Mouse (Mus musculus) hindbrain, embryonic 11.5 days (tissue): Measurements from ENCODE around the gene Oat. TPM values are rescaled to one million over a fixed set of nuclear protein-coding genes. Genes with fewer than 3 reads are reported as not detected.

Experiments
- ATAC-seq: fragments of 200-750 bp; cut with Nextera tagmentation; 2 replicates; pipeline ENCODE4 v1.8.0; 2017; ENCODE audit warnings: mild to moderate bottlenecking, moderate TSS enrichment, moderate library complexity; ENCODE audit not compliant: low FRiP score
- DNase-seq: peaks from one replicate; pipeline ENCODE4 v3.0.0-alpha.2; 2015; ENCODE audit warnings: low spot score
- H3K27ac ChIP-seq: fragments of 300-500 bp; sonication (generic); 2 replicates; pipeline ENCODE4 v1.5.1; 2014; ENCODE audit warnings: mild to moderate bottlenecking, low read depth, low read length
- H3K27me3 ChIP-seq: fragments of 300-500 bp; sonication (generic); 2 replicates; pipeline ENCODE4 v1.6.1; 2014; ENCODE audit warnings: mild to moderate bottlenecking, low read length, moderate library complexity, mixed read lengths; ENCODE audit not compliant: control insufficient read depth, insufficient read depth
- H3K36me3 ChIP-seq: fragments of 300-500 bp; sonication (generic); 2 replicates; pipeline ENCODE4 v1.6.1; 2014; ENCODE audit warnings: mild to moderate bottlenecking, low read length, moderate library complexity, mixed read lengths; ENCODE audit not compliant: control insufficient read depth, insufficient read depth
- H3K4me1 ChIP-seq: fragments of 300-500 bp; sonication (generic); replicated peaks from 2 replicates; pipeline ENCODE4 v1.6.1; 2014; ENCODE audit warnings: low read length, mixed read lengths; ENCODE audit not compliant: control insufficient read depth, insufficient read depth
- H3K4me2 ChIP-seq: fragments of 300-500 bp; sonication (generic); replicated peaks from 2 replicates; pipeline ENCODE4 v1.6.1; 2014; ENCODE audit warnings: mild to moderate bottlenecking, low read depth, low read length
- H3K4me3 ChIP-seq: fragments of 300-500 bp; sonication (generic); 2 replicates; pipeline ENCODE4 v1.5.1; 2014; ENCODE audit warnings: low read depth, low read length
- H3K9ac ChIP-seq: fragments of 300-500 bp; sonication (generic); 2 replicates; pipeline ENCODE4 v1.6.1; 2014; ENCODE audit warnings: low read depth, low read length
- H3K9me3 ChIP-seq: fragments of 300-500 bp; sonication (generic); 2 replicates; pipeline ENCODE4 v1.6.1; 2016; ENCODE audit warnings: low read length; ENCODE audit not compliant: control insufficient read depth
- WGBS: fragments of 180-500 bp; shearing (Covaris S2); extraction: QIAGEN DNeasy Blood & Tissue Kit; methylation state at CpG from one replicate; pipeline ENCODE4 v1.1.7; 2014; 5-methylcytosine and 5-hydroxymethylcytosine counted together
- polyA plus RNA-seq: library from polyadenylated mRNA; unstranded; fragments of >200 nt; fragmentation: Nextera tagmentation; extraction: Ambion mirVana; gene quantifications from 2 replicates; pipeline ENCODE4 v1.2.1, GENCODE M21; 2014

Gene Oat
- polyA plus RNA-seq, 1 experiment from 2014 or later, result 138 TPM

- DNase-seq (peak; percentile 68), ATAC-seq (peak; percentile 22; the same call in 1 of the 2 replicates)
- peaks cover 13% of the 10 kb centered on the region for H3K4me1 ChIP-seq
- H3K9me3 ChIP-seq, result no peaks in the 10 kb centered on the region
- peak overlapping the region; percentile 40 for H3K4me3 ChIP-seq
- peaks cover 58% of the 10 kb centered on the region for H3K27me3 ChIP-seq
- H3K4me2 ChIP-seq, result peak overlapping the region; percentile 83
- WGBS, result under 1% methylated on average over 60 of the region's 60 CpGs
- H3K36me3 ChIP-seq, result no peaks in the 10 kb centered on the region
- peak overlapping the region; percentile 17 for H3K9ac ChIP-seq
- no peak overlapping the region for H3K27ac ChIP-seq
These were observed 21.2 kb upstream of the Oat start for GRCm38 (mm10) chr7:132597251-132598041.

GRCm38 (mm10) chr7:132596557-132597250, 20.5 kb upstream of the Oat start:
- ATAC-seq (0 out of 2 replicates have a peak, but pooled peaks have one; percentile 13), DNase-seq (no peak)
- Histone ChIP-seq H3K9me3 (no peaks in the 10 kb centered on the region), H3K27me3 (peaks cover 55% of the 10 kb centered on the region), H3K4me2 (peak overlapping the region; percentile 83), H3K4me1 (peaks cover 13% of the 10 kb centered on the region), H3K36me3 (no peaks in the 10 kb centered on the region), H3K27ac (no peak overlapping the region), H3K9ac (peak overlapping the region; percentile 17), H3K4me3 (peak overlapping the region; percentile 40)
- 10% methylated on average over 25 of the region's 26 CpGs for WGBS

- WGBS, result 87% methylated on average over 3 of the region's 3 CpGs
- Histone ChIP-seq H3K4me1 (peaks cover 13% of the 10 kb centered on the region), H3K27ac (no peak overlapping the region), H3K4me3 (no peak overlapping the region), H3K4me2 (no peak overlapping the region), H3K27me3 (peaks cover 47% of the 10 kb centered on the region), H3K9ac (no peak overlapping the region), H3K36me3 (no peaks in the 10 kb centered on the region), H3K9me3 (no peaks in the 10 kb centered on the region)
- ATAC-seq (no peak), DNase-seq (no peak)
These were observed 19.6 kb upstream of the Oat start for GRCm38 (mm10) chr7:132595787-132596186.

- Histone ChIP-seq H3K9me3 (no peaks in the 10 kb centered on the region), H3K4me1 (peaks cover 6% of the 10 kb centered on the region), H3K27me3 (peaks cover 34% of the 10 kb centered on the region), H3K36me3 (no peaks in the 10 kb centered on the region), H3K9ac (no peak overlapping the region), H3K4me2 (no peak overlapping the region), H3K4me3 (no peak overlapping the region), H3K27ac (no peak overlapping the region)
- DNase-seq (no peak), ATAC-seq (no peak)
- WGBS, result 89% methylated on average over 2 of the region's 2 CpGs
These were observed 18.1 kb upstream of the Oat start for GRCm38 (mm10) chr7:132594325-132594724.

GRCm38 (mm10) chr7:132593762-132594161, 17.6 kb upstream of the Oat start:
- ATAC-seq, result no peak

GRCm38 (mm10) chr7:132589610-132590009, 13.4 kb upstream of the Oat start:
- Histone ChIP-seq H3K4me3 (no peak overlapping the region), H3K36me3 (no peaks in the 10 kb centered on the region), H3K27ac (no peak overlapping the region), H3K9me3 (no peaks in the 10 kb centered on the region), H3K4me1 (no peaks in the 10 kb centered on the region), H3K27me3 (no peaks in the 10 kb centered on the region), H3K9ac (no peak overlapping the region), H3K4me2 (no peak overlapping the region)
- DNase-seq (no peak), ATAC-seq (no peak)
- 58% methylated on average over 5 of the region's 5 CpGs for WGBS

More at GRCm38 (mm10) chr7:132593762-132594161, 17.6 kb upstream of the Oat start:
- Histone ChIP-seq H3K9me3 (no peaks in the 10 kb centered on the region), H3K36me3 (no peaks in the 10 kb centered on the region), H3K4me2 (no peak overlapping the region), H3K9ac (no peak overlapping the region), H3K27ac (no peak overlapping the region), H3K27me3 (peaks cover 28% of the 10 kb centered on the region), H3K4me3 (no peak overlapping the region), H3K4me1 (peaks cover 5% of the 10 kb centered on the region)
- DNase-seq, result no peak
- 71% methylated on average over 2 of the region's 2 CpGs for WGBS

GRCm38 (mm10) chr7:132587167-132587566, 11.0 kb upstream of the Oat start:
- Histone ChIP-seq H3K36me3 (no peaks in the 10 kb centered on the region), H3K9ac (no peak overlapping the region), H3K4me2 (no peak overlapping the region), H3K4me1 (no peaks in the 10 kb centered on the region), H3K27ac (no peak overlapping the region), H3K4me3 (no peak overlapping the region), H3K27me3 (no peaks in the 10 kb centered on the region), H3K9me3 (no peaks in the 10 kb centered on the region)
- WGBS, result 72% methylated on average over 5 of the region's 5 CpGs
- DNase-seq, result no peak
- ATAC-seq, result no peak

- no peaks in the 10 kb centered on the region for H3K4me1 ChIP-seq
- no peaks in the 10 kb centered on the region for H3K9me3 ChIP-seq
- DNase-seq, result no peak
- no peak overlapping the region for H3K9ac ChIP-seq
- ATAC-seq, result no peak
- no peak overlapping the region for H3K4me2 ChIP-seq
- no peak overlapping the region for H3K27ac ChIP-seq
- 76% methylated on average over 3 of the region's 3 CpGs for WGBS
- H3K36me3 ChIP-seq, result no peaks in the 10 kb centered on the region
- H3K27me3 ChIP-seq, result no peaks in the 10 kb centered on the region
- no peak overlapping the region for H3K4me3 ChIP-seq
These were observed 9.7 kb upstream of the Oat start for GRCm38 (mm10) chr7:132585695-132586491.
